Mouse (Mus musculus): ENCODE results near the gene Ypel2. TPM values are rescaled to one million over a fixed set of nuclear protein-coding genes. Genes with fewer than 3 reads are reported as not detected.

Gene Ypel2
- polyA plus RNA-seq, 1 experiment: 4.7 TPM

GRCm38 (mm10) chr11:87004960-87005755 lies 11.7 kb upstream of the Ypel2 start:
- WGBS: 53% methylated on average over 12 of the region's 12 CpGs
- no peak for TF ChIP-seq CTCF (IDR thresholded peaks at IDR 0.05; ENCODE audit: control insufficient read depth, insufficient read depth, low read length)
- no peak for TF ChIP-seq POLR2A (IDR thresholded peaks at IDR 0.05; ENCODE audit: borderline replicate concordance, control insufficient read depth, low read depth, low read length)
- Histone ChIP-seq H3K4me3 (replicated peaks; ENCODE audit: control insufficient read depth, low read depth, low read length) (no peak overlapping the region), H3K27ac (ENCODE audit: control insufficient read depth, insufficient read depth, low read depth, low read length, poor library complexity) (no peak overlapping the region), H3K4me1 (ENCODE audit: control insufficient read depth, insufficient read depth, low read length) (no peaks in the 10 kb centered on the region; the same call in 1 of the 2 replicates)

- 50% methylated on average over 10 of the region's 10 CpGs for WGBS
- Histone ChIP-seq H3K4me1 (ENCODE audit: control insufficient read depth, insufficient read depth, low read length) (no peaks in the 10 kb centered on the region; the same call in 1 of the 2 replicates), H3K27ac (ENCODE audit: control insufficient read depth, insufficient read depth, low read depth, low read length, poor library complexity) (no peak overlapping the region), H3K4me3 (replicated peaks; ENCODE audit: control insufficient read depth, low read depth, low read length) (no peak overlapping the region)
- TF ChIP-seq CTCF (IDR thresholded peaks at IDR 0.05; ENCODE audit: control insufficient read depth, insufficient read depth, low read length) (no peak), POLR2A (IDR thresholded peaks at IDR 0.05; ENCODE audit: borderline replicate concordance, control insufficient read depth, low read depth, low read length) (no peak)
These were observed 8.7 kb upstream of the Ypel2 start for GRCm38 (mm10) chr11:87002078-87002829.

- H3K4me3 ChIP-seq (replicated peaks; ENCODE audit: control insufficient read depth, low read depth, low read length): no peak overlapping the region
- H3K4me1 ChIP-seq (ENCODE audit: control insufficient read depth, insufficient read depth, low read length): no peaks in the 10 kb centered on the region; the same call in 1 of the 2 replicates
- WGBS: 45% methylated on average over 8 of the region's 8 CpGs
- TF ChIP-seq CTCF (IDR thresholded peaks at IDR 0.05; ENCODE audit: control insufficient read depth, insufficient read depth, low read length): no peak
- TF ChIP-seq POLR2A (IDR thresholded peaks at IDR 0.05; ENCODE audit: borderline replicate concordance, control insufficient read depth, low read depth, low read length): no peak
- H3K27ac ChIP-seq (ENCODE audit: control insufficient read depth, insufficient read depth, low read depth, low read length, poor library complexity): no peak overlapping the region
These were observed 7.7 kb upstream of the Ypel2 start for GRCm38 (mm10) chr11:87001217-87001616.

- Histone ChIP-seq H3K4me1 (ENCODE audit: control insufficient read depth, insufficient read depth, low read length) (no peaks in the 10 kb centered on the region; the same call in 1 of the 2 replicates), H3K27ac (ENCODE audit: control insufficient read depth, insufficient read depth, low read depth, low read length, poor library complexity) (no peak overlapping the region), H3K4me3 (replicated peaks; ENCODE audit: control insufficient read depth, low read depth, low read length) (no peak overlapping the region)
- TF ChIP-seq POLR2A (IDR thresholded peaks at IDR 0.05; ENCODE audit: borderline replicate concordance, control insufficient read depth, low read depth, low read length) (no peak), CTCF (IDR thresholded peaks at IDR 0.05; ENCODE audit: control insufficient read depth, insufficient read depth, low read length) (no peak)
- WGBS: 60% methylated on average over 2 of the region's 2 CpGs
These were observed 2.8 kb upstream of the Ypel2 start for GRCm38 (mm10) chr11:86996266-86996665.

GRCm38 (mm10) chr11:86995625-86996221 lies 2.2 kb upstream of the Ypel2 start:
- Histone ChIP-seq H3K4me3 (replicated peaks; ENCODE audit: control insufficient read depth, low read depth, low read length) (no peak overlapping the region), H3K27ac (ENCODE audit: control insufficient read depth, insufficient read depth, low read depth, low read length, poor library complexity) (no peak overlapping the region), H3K4me1 (ENCODE audit: control insufficient read depth, insufficient read depth, low read length) (no peaks in the 10 kb centered on the region; the same call in 1 of the 2 replicates)
- TF ChIP-seq CTCF (IDR thresholded peaks at IDR 0.05; ENCODE audit: control insufficient read depth, insufficient read depth, low read length): peak; percentile 72
- TF ChIP-seq POLR2A (IDR thresholded peaks at IDR 0.05; ENCODE audit: borderline replicate concordance, control insufficient read depth, low read depth, low read length): no peak
- 32% methylated on average over 6 of the region's 6 CpGs for WGBS

GRCm38 (mm10) chr11:86994791-86995624 lies 1.5 kb upstream of the Ypel2 start:
- H3K4me1 ChIP-seq (ENCODE audit: control insufficient read depth, insufficient read depth, low read length): no peaks in the 10 kb centered on the region; the same call in 1 of the 2 replicates
- no peak overlapping the region for H3K27ac ChIP-seq (ENCODE audit: control insufficient read depth, insufficient read depth, low read depth, low read length, poor library complexity)
- no peak for TF ChIP-seq POLR2A (IDR thresholded peaks at IDR 0.05; ENCODE audit: borderline replicate concordance, control insufficient read depth, low read depth, low read length)
- TF ChIP-seq CTCF (IDR thresholded peaks at IDR 0.05; ENCODE audit: control insufficient read depth, insufficient read depth, low read length): no peak
- WGBS: 49% methylated on average over 10 of the region's 10 CpGs
- H3K4me3 ChIP-seq (replicated peaks; ENCODE audit: control insufficient read depth, low read depth, low read length): no peak overlapping the region

GRCm38 (mm10) chr11:86994330-86994729 lies 823 bp upstream of the Ypel2 start:
- H3K4me1 ChIP-seq (ENCODE audit: control insufficient read depth, insufficient read depth, low read length): no peaks in the 10 kb centered on the region; the same call in 1 of the 2 replicates
- no peak overlapping the region for H3K4me3 ChIP-seq (replicated peaks; ENCODE audit: control insufficient read depth, low read depth, low read length)
- TF ChIP-seq POLR2A (IDR thresholded peaks at IDR 0.05; ENCODE audit: borderline replicate concordance, control insufficient read depth, low read depth, low read length) (no peak), CTCF (IDR thresholded peaks at IDR 0.05; ENCODE audit: control insufficient read depth, insufficient read depth, low read length) (no peak)
- whole genome bisulfite sequencing: 25% methylated on average over 6 of the region's 6 CpGs
- H3K27ac ChIP-seq (ENCODE audit: control insufficient read depth, insufficient read depth, low read depth, low read length, poor library complexity): no peak overlapping the region
